Mouse (Mus musculus) kidney, adult 8-10 months (tissue): Measurements from ENCODE around the gene Mapkapk3.

Experiments used
- DNase-seq, 2 experiments: peaks; one replicate each; pipeline ENCODE4 v3.0.0; 2022

Mapkapk3 gene

DNA sequence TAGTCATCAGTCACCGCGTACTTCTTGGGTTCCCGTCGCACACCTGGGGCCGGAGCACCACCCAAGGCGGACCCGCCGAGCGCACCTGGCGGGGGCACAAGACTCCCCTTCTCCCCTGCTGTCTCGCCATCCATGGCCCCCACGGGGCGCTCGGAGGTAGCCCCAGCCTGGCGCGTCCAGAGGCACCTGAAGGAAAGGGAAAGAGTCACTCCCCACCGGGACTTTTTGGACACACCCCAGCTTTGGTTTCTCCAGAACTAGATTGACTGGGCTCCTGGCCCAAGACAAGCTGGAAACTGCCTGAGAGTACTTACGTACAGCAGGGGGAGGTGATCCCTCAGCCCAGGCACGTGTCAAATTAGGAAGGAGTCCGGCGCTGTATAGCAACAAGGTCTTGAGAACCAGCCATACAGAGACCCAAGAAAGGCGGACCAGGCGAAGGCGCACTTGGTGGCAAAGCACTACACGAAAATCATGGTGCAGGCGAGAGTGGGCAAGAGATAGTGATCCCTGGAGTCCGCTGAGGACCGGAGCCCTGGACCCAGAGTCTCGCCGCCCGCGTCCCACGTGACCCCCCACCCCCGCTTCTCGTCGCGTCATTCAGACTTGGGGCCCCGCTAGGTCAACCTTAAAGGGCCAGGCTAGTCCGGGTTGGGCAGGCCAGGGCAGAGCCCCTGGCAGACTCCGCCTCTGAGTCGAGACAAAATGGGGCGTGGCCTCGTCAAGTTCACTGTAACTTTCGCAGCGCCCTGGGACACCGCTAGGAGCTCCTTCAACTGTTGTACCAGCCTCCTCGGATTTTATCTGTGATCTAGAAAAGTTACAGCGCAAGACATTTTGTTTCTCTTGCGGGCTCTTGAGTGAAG lies at the start of gene Mapkapk3:
Mapkapk3 (minus strand) TSS at position 667 of the 866 bp plus-strand sequence.
- DNase-seq: peak; percentile 93 to 94

DNA sequence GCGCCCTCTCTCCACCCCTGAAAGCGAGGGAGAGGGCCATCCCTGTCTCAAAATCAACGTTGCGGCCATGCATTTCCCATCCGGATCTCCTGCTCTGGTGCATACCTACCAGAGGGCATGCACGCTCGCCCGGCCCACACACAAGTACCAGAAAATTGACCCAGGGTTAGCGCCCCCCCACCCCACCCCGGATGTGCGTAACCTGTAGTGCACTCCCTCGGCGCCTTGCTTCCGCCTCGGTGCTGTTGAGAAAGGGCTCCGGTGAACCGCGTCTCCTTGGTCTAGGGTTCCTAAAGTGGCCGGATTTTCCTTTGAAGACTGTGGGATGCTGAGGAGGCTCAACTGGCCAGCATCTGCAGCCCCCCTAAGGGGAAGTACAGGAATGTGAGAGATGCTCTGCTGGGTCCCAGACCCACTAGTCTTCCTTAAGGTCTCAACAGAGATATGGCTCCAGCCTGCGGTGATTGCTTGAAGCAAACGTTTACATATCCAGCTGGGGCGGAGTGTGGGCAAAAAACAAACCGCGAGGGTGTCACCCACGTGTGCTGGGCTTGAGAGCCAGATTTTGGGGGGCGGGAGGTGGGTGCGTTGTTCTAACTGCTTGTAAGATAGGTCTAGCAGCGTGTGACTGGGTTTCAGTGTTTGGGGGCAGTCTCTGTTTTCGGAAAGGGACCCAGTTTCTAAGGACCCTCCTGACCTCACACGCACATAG lies 48.7 kb upstream of the Mapkapk3 start, which contains the start of gene Hemk1:
Hemk1 (minus strand) TSS at position 179 of the 712 bp plus-strand sequence.
- DNase-seq: peak; percentile 67 to 74

DNA sequence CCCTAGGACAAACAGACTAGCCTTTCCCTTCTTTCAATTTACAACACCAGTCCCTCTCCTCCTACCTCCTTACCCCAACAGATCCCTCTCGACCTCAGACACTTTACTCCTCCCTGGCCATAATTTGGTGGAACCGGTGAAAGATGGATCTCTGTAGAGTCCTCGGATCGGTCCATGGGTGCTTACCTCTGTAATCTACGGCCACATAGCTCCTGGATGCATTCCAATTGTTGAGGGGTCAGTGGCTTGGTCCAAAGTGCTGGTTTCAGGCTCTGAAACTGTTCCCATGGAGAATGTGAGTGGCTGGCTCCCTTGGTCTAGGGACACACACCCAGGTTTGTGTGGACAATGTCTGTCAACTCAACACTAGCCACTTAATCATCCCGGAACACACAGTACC lies 46.7 kb upstream of the Mapkapk3 start:
- DNase-seq: no peak

DNA sequence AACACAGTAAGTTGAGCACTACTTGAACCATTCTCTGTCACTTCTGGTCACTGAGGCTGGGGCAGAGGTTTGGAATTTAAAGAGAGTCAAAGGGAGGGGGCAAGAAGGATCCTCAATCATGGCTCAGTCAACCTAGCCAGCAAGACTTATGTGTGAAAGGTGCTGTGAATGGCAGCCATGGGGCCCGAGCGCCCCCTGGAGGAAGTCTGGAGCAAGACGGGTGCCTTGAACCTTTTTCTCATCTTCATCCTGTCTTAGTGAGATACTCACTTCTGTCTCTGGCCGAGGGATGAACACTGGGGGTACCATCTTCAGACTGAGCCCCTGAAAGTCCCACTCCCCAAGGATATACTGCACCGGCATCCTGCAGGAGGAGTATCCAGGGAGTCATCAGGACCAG lies 46.2 kb upstream of the Mapkapk3 start:
- peak; percentile 65 to 80 for DNase-seq

DNA sequence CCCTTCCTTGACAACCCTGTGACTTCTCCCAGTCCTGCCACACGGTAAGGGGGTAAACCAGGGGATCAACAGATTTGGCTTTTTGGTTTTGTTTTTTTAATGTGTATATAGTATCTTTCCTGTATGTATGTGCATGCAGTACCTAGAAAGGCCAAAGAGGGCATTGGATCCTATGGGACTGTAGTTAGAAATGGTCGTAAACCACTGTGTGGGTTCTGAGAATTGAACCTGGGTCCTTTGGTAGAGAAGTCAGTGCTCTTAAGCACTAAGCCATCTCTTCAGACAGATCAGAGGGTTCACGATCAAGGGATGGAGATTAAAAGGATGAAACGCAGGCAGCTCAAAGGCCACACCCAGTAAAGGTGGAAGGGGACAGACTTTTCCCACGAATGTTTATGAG lies 45.4 kb upstream of the Mapkapk3 start:
- DNase-seq: no peak

DNA sequence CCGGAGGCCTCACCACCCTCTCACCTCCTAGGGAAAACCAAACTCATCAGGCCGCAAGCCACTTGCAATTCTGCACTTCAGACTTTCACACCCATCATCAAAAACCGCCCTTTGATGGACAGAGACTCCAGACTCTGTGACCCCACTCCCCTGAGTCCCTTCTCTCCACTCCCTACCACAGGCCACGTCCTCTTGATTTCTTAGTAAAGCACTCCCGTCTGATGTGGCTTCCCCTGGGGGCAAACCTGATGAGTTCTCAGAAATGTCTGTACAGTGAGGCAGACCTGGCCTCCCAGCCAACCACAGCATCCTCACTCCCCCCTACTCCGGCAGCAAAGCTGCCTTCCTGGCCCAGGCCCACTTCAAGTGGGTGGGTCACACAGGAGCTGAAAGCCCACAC lies 44.7 kb upstream of the Mapkapk3 start:
- DNase-seq: no peak

DNA sequence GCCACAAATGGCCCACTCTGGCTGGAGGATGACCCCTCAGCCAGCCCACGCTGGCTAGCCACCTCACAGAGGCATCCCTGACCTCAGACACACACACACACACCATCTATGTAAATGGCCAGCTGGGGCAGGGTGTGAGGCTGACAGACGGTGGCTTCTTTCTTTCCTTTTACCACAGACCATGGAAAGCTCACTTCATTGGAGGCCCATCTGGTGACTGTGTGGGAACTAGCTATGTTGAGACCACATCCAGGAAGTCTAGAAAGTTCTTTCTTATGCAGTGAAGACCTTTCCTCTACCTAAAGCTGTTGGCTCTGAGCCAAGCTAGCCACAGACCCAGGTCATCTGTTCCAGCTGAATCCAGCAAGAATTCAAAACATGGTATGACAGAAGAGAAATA lies 44.0 kb upstream of the Mapkapk3 start:
- no peak for DNase-seq

DNA sequence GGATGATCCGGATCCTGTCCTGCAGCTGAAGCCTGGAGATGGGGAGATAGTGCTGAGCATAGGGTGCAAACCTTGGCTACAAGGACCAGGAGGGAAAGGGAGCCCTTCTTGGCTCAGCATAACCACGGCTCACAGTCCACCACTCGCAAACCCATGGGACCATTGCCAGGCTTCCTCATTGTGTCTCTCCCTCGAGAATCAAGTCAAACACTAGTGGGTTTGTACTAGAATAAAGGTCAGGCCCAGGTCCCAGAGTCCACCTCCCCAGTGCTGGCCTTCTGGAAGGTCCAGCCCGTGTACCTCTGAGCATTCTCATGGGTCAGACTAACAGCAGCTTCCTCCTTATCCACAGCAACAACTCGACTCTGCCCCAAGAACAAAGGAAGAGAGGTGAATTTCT lies 41.1 kb upstream of the Mapkapk3 start:
- peak in 1 of 2 experiments; percentile 28 for DNase-seq

DNA sequence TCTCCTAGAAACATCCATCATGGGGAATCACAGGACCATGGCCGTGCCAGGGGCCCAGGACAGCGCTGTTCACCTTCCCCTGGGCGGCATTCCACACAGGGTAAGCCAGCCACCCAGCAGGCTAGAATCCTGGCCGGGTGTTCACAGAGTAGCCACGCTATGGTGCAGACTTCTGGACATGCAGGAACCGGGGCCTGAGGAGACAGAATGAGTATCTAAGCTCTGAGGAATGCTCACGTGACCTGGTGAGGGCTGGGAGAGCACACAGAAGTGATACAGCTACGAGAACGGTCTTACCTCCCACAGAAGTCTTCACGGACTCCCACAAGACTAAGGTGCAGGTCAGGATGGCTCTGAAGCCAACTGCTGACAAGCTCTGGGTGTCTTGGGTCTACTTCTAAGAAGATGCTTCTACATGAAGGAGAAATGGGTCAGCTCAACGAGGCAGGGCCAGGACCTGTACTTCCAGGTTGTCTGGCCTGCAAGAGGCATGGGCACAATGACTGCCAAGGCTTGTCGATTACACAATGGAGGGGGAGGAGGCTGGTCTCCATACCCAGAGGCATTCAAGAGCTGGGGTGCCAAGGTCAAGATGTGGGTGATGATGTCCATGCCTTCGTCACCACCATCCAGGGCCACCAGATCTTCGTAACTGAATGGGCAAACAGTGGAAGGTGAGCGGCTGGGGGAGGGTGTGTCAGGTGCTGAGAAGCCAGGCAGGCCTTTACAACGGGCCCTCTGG lies 38.4 kb upstream of the Mapkapk3 start:
- no peak for DNase-seq

DNA sequence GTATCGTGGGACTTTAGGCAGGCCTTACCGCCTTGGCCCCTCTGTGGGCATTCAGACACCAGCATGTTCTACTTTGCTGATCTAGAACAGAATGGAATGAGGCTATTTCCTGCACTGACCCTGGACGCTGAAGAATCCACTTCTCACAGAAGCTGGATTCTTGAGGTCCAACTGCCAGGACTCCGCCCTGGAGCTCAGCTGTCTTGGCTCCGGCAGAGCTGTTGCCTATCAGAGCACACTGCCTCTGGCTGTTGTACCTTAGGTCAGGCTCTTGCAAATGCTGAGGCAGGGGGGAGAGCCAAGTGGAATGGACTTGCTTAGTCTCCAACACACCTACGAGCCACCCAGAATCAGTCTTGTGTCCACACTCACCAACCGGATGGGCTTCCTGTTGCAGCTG lies 36.2 kb upstream of the Mapkapk3 start:
- peak; percentile 61 to 68 for DNase-seq

DNA sequence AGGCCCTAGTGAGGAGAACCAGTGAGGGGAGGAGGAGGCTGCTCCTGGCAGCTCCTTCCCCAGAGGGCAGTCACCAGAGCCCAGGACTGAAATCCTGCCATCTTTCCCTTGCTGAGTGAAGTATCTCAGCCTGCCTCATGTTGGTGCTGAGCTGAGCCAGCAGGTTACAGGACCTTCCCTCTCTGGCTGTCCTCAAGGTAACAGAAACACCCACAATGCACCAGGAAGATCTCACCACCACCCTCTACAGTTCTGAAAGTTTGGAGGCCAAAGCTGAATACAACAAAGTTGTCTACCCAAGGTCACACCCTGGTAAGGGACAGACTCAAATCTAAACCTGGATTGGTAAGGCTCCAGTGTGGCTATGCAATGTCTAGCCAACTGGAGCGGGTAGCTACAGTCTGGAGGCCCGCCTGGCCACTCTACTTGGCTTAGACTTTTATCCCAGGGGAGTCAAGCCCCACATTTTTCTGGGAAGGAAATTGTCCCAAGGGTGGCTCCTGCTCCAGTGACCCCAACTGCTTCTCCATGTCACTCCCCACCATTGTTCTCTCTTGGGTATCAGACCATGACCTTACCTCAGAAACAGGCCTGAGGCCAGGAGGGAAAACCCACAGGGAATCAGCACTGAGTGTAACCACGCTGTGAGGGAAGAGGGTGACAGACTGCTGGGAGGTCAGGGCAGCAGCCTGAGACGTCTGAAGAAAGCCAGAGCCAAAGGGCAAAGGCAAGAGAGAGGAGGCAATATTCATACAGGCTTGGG lies 35.3 kb upstream of the Mapkapk3 start:
- DNase-seq: peak; percentile 60 to 64

DNA sequence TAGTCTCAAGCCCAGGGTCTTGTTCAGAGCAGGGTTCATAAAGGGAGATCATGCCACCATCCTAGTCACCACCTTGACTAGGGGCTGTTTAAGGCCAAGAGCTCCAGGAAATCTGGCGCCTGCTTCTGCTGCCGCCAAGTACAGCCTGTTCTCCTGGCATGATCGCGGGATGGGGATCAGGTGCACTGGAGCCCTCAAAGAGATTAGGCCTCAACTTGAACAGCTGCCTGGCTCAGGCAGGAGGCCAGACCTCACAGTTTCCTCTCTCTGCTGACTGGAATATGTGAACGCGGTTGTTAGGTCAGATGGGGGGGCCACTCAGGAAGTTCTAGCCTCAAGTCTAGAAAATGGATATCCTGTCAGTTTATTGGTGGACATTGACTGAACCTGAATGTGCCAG lies 33.9 kb upstream of the Mapkapk3 start:
- DNase-seq: peak in 1 of 2 experiments; percentile 74

DNA sequence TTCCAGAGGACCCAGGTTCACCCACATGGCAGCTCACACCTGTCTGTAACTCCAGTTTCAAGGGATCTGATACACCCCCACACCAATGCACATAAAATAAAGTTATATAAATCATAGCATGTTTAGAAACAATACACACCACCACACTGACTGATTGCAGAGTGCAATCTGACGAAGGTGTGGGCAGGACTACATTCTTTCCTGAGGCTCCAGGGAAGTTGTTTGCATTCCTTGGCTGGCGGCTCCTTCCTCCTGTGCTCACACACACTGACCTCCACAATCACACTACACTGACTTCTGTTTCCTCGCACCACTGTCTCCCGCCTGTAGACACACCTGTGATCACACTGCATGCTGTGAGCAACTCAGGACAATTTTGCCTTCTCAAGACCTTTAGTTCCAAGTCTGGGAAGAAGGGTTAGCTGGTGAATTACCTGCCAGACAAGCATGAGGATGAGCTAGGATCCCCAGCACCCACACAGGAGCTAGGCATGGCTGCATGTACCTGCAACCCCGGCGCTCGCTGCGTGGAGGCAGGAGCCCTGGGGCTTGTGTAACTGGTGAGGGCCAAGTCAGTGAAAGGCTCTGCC lies 32.9 kb upstream of the Mapkapk3 start:
- DNase-seq: no peak

DNA sequence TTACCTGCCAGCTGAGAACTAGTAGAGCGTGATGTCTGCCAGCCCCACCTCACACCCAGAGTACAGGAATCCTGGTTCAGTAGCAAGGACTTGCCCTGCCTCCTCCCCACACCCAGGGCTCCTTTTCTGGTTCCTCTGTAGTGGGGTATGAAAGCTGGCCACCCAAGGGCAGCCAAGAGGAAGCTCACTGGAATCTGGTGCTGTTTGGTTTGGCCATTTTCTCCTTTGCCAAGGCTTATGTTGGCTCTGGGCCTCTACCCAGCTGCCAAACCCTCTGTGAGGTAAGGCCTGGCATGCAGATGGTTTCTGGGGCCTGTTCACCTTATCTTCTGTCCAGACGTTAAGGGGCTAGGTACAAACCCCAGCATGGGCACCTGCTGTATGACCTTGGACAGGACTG lies 26.1 kb upstream of the Mapkapk3 start:
- peak; percentile 56 to 82 for DNase-seq

DNA sequence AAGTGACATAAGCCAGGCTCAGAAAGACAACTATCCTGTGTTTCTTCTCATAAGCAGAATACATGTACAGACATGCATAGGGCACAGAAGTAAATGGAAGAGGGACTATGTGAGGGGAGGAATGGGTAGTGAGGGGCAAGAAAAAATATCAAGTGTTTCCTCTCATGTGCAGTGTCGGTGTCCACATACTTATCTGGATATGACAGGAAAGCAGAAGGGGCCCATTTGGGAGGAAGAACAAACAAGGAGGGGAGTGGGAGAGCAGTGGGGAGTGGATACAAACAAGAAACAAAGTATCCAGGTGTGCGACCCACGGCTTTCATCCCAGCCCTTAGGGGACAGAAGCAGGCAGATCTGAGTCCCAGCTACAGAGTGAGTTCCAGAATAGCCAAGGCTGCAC lies 24.2 kb upstream of the Mapkapk3 start:
- DNase-seq: no peak

DNA sequence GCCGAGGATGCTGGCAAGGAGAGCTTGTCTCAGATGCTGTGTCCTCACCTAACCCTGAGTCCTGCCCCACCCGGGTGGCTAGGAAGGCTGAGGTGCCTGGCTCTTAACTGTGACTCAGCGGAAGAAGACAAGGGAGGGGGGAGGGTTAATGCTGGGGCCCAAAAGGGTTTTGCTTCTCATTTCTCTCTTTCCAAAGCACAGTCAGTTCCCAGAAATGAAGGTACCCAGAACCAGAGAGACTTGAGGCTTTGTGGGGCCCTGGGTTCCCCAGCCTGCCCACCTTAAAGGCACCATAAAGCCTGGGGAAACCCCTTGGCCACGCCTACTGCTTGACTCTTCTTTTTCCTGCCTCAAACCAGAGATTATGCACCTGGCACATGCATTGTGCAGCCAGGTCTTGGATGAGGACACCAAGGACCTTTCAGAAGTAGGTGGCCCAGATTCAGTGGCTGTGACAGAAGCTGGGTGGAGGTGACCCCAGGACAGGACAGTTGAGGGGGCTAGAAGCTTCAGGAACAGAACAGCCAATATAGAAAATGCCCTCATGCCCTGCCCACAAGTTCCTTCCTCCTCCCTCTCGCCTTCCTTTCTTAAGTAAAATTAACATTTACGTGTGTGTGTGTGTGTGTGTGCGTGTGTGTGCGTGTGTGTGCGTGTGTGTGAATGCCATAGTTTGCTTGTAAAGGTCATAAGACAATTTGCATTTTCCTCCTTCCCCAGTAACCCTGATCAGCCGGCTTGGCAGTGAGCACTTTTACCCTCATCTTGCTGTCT lies 23.3 kb upstream of the Mapkapk3 start:
- DNase-seq: no peak

DNA sequence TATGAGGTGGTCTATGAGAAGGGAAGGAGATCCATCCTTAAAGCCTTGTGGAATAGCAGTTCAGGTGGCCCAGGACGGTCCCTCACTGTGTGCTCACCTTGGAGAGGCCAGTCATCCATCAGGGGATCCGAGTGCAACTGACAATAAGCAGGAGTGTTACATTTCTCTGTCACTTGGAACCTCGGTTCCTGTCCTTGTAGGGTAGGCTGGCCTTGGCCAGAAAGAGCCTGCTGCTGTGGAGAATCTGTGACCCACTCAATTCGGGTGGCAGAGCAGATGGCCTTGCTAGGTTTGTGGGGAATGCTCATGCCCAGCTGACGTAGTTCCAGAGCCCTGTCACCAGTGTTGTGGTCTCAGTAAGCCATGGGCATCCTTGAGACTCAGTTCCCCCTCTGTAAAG lies 19.9 kb upstream of the Mapkapk3 start:
- DNase-seq: no peak

DNA sequence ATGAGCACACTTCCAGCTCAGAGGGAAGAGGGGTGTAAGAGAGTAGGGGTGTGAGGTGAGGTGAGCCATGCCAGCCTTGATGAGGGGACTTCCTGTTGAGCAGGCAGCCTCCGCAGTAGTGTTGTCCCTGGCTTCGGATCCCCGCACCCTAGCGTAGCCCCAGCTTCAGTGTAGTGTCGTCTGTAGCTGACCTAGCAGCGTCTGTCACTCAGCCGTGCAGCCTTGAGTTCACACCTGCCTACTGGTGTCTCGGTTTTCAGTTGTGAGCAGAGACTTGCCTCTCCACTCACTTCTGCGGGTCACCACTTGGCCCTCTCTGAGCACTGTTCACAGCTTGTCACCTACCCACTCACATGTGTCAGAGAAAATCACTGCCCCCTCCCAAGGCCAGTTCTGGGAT lies 19.5 kb upstream of the Mapkapk3 start:
- DNase-seq: no peak

DNA sequence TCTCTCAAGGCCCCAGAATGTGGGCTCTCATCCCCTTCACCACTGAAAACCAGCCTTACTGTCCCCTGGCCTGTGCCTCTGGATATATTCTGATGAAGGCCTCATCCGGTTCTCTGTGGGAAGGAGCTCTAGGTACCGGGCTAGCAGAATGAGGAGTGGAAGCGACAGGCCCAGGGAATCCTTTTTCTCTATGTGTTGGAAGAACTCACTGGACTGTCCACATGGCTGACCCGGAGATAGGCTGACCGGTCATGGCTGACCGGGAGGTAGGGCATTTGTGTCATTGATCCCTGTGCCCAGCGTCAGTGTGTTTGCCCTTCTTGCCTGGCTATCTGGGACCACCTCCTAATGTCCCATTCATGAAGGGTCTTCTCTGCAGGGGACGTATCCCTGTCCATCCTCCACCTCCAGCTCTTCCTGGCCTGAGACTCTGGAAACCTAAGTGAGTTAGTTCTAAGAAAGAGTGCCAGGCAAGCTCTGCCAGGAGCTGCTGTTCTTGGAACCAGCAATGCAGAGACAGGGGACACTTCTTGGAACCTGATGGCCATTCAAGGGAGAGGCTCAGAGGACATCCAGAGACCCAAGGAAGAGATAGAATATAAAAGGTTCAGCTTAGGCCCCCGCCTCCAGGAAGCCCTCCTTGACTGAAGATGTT lies 18.8 kb upstream of the Mapkapk3 start:
- DNase-seq: peak; percentile 46 to 50

DNA sequence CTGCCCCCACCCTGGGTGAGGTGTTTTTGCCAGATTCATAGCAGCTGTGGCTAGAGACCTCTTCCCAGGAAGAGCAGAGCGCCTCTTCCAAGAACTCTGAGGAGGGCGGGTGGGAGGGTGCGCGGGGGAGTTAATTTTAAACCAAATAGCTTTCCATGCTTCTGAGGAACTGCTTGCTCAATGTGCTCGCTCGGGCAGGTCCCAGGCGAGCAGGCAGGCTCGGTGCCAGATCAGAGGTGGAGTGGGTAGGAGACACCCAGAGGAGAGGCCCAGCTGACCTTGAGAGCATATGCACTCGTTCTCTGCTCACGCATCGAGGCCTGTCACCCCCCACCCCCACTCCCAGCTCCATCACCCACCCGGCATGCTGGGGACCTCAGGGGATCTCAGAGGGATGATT lies 18.2 kb upstream of the Mapkapk3 start:
- DNase-seq: peak; percentile 94 to 97
